Mouse (Mus musculus) left cerebral cortex, postnatal 10 days (tissue): ENCODE measurements around the gene Fgf14. TPM values are rescaled to one million over a fixed set of nuclear protein-coding genes. Genes with fewer than 3 reads are reported as not detected.
"Not testable (repeated sequence)": the region's sequence is repeated elsewhere in the genome, so short reads cannot be mapped to it uniquely, and the experiment has no call there.

ENCODE experiments used
- DNase-seq, 2 experiments: peaks; one replicate each; pipeline ENCODE4 v3.0.0; 2021 to 2022; ENCODE audit warnings: low spot score in 2 of 2, mixed read lengths in 1 of 2; ENCODE audit errors: extremely low spot score in 1 of 2
- intact Hi-C: fragments of 180-260 bp; cut with DNase I; formaldehyde crosslinking; loops from one replicate; pipeline ENCODE4 v1.15.1; 2025
- total RNA-seq, 2 experiments: library from RNA; stranded (reverse); gene quantifications; 2 replicates each; pipeline ENCODE4 v1.2.3; 2021

The Fgf14 gene
- total RNA-seq: 10 to 100 TPM; 50.3 TPM

- DNase-seq: no peak
- intact Hi-C loops: loop anchor here (10.0 kb wide), 1 partner anchor 262 kb away; no protein-coding TSS in a partner anchor
Observed at GRCm38 (mm10) chr14:124676506-124677177, at the start of gene Fgf14. Fgf14 (minus strand) TSS chr14:124677127.

DNA sequence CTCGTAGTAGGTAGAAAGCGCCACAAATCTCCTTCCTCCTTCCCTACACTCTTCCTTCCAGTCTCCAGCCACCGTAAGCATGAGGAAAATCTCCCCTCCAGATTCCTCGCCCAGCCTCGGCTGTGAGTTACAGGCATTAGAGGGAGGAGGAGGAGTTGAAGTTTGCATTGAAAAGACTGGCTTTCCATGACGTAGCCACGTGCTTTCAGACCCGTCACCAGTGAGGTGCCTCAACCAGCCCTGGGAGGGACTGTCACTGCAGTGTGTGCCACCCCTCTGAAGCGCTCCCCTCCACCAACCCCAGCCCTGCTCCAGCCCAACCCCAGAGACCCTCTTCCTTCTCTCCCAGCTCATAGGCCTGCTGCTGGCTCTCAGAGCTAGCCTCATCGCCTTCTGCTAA lies 452 bp upstream of the Fgf14 start:
- peak; percentile 72 to 78 for DNase-seq
- intact Hi-C loops: loop anchor here (10.0 kb wide), 1 partner anchor 263 kb away; no protein-coding TSS in a partner anchor

GRCm38 (mm10) chr14:124675654-124676505 lies 1.0 kb downstream of the Fgf14 start:
- intact Hi-C loops: loop anchor here (10.0 kb wide), 1 partner anchor 261 kb away; no protein-coding TSS in a partner anchor
- peak; percentile 18 to 39 for DNase-seq

DNA sequence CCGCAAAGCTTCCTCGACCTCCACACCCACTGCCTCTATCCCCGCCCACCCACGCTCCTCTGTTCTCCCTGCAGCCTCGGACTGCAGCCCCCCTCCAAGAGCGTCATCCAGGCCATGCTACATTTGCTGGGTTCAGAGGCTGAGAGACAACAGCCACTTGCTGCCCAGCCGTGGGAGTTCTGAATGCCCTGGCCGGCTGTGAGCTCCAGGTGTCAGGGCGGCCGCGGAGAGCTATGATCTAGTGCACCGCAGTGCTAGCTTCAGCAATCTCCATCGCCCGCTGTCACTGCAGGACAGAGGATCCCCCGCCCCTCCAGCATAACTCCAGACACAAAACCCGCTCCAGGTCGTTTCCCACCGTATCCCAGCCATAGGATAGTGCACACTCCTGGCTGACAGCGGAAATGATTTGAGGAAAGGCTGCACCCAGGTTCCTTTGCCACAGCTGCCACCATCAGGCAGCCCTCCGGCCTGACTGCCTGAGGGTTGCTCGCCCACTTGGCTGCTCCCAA lies 1.7 kb downstream of the Fgf14 start:
- intact Hi-C loops: loop anchor here (10.0 kb wide), 1 partner anchor 260 kb away; no protein-coding TSS in a partner anchor
- peak; percentile 11 to 31 for DNase-seq

GRCm38 (mm10) chr14:124674536-124675141 lies 2.3 kb downstream of the Fgf14 start:
- DNase-seq: no peak
- intact Hi-C loops: loop anchor here (10.0 kb wide), 1 partner anchor 260 kb away; no protein-coding TSS in a partner anchor

- intact Hi-C loops: loop anchor here (10.0 kb wide), 1 partner anchor 255 kb away; no protein-coding TSS in a partner anchor
- peak; percentile 49 to 62 for DNase-seq
Observed at GRCm38 (mm10) chr14:124669739-124670138, 7.2 kb downstream of the Fgf14 start.

DNA sequence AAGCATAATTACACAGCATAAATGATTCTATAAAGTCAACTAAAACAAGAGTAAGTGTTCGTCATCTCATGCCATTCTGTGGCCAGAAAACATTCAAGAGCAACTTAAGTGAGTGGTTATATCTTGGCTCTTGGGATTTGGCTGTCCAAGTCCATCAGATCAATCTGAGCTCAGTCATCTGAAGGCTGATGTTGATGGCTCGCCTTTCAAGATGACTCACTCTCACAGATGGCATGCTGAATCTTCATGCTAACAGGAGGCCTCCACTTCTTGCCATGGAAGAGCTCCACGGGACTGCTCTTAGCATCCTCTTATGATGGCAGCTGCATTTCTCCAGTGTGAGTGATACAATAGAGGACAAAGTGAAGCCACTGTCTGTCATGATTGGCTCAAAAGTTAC lies 34.1 kb downstream of the Fgf14 start:
- intact Hi-C loops: no loop called here
- no peak for DNase-seq

DNA sequence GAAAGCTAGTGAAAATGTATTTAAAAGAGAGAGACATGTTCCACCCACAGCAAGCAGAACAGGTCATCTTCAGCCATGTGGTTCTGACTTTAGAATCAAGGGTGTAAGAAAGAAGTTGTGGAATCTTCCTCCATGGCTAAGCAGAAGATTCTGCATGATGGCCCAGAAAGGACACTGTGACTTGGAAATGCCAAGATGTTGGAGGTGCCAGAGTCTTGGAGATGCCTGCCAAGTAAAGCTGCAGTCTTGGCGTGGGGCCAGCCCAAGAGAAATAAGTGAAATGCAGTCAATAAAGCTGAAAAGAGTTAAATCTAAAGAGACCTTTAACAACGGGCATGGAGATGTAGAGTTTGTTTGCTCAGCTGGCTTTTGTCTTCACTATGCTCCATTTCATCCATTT lies 42.0 kb downstream of the Fgf14 start:
- intact Hi-C loops: no loop called here
- peak; percentile 9 to 34 for DNase-seq

- DNase-seq: no peak
- intact Hi-C loops: no loop called here
Observed at GRCm38 (mm10) chr14:124613473-124613872, 63.5 kb downstream of the Fgf14 start.

- DNase-seq: peak in 1 of 2 experiments; percentile 31
- intact Hi-C loops: no loop called here
Observed at GRCm38 (mm10) chr14:124606036-124606711, 70.8 kb downstream of the Fgf14 start.

DNA sequence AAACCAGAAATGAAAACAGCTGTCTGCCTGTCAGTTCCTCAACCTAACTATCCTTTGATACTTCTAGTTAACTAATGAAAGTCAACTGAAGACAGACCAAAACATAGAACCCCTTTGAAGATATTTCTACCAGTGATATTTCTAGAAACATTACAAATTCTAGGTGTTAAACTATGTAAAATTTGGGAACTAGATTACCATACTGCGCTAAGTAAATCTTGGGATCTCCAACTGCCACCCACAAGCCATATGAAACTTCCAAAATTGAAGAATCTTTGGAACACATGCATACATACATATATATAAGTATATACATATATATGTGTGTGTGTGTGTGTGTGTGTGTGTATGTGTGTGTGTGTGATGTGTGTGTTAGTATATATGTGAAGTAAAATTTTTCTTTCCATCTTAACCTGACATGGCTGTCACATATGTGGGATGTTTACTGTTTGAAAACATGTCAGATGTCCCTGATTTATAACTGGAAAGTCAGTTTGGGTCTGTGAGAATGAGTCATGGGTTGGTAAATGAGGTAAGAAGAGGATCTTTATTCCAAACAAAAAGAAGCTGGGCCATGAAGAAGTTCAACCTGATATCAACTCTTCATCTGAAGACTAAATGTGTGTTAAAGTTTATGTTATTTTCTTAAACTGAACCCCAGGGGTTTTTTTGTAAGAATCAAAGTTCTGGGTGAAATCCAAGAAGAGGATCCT lies 71.7 kb downstream of the Fgf14 start:
- DNase-seq: peak in 1 of 2 experiments; percentile 12
- intact Hi-C loops: no loop called here

DNA sequence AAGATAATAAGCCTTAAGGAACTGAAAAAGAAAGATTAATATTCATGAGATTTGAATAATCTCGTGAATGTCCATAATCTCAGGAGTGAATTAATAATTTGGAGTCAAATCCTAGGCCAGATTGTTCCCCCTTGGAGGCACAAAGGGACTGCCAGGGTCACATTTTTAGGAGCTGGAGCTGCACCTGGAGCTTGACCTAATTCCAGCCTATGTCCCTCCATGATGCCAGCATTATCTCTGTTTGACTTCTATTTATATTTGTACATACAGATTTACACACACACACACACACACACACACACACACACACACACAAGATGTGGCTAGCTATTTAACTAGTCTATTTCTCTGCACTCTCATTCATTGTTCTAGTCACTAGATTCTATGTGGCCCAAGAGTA lies 100.4 kb downstream of the Fgf14 start:
- intact Hi-C loops: no loop called here
- no peak for DNase-seq

GRCm38 (mm10) chr14:124575130-124575885 lies 101.6 kb downstream of the Fgf14 start:
- no peak for DNase-seq

DNA sequence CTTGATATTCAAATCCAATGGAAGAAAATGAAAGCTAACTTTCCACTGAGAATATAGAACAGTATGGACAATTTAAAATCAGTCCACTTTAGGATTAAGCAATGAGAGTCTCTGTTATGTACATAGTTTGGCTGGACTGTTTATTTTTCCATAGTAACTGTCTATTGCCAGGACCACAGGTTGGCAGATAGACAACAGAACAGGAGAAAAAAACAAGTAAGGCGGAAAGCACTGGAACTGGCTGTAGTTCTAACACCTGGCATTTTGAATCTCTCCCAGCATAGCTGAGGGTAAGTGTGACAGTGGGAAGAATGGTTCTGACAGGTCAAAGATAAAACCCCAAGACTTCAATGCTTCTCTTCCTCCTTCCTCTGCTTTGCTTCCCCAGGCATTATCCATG lies 110.5 kb downstream of the Fgf14 start:
- intact Hi-C loops: no loop called here
- no peak for DNase-seq

More at GRCm38 (mm10) chr14:124575130-124575885, 101.6 kb downstream of the Fgf14 start:
- intact Hi-C loops: no loop called here

DNA sequence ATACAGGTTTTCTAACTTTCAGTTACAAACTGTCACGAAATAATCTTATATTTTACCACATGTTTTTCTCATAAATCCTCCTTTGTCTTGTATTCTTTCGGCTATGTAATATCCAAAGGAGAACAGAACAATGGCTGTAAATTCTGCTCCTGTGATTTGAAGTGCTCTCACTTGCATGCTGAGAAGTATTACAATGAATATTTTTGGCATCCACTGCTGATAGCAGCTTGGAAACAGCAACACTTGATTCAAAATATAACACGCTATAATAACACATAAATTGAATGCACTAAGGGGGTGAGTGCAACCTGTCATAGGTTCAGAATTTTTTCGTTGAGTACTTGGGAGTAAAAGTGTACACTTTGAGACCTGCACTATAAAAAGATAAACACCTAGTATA lies 115.4 kb downstream of the Fgf14 start:
- intact Hi-C loops: no loop called here
- no peak for DNase-seq

DNA sequence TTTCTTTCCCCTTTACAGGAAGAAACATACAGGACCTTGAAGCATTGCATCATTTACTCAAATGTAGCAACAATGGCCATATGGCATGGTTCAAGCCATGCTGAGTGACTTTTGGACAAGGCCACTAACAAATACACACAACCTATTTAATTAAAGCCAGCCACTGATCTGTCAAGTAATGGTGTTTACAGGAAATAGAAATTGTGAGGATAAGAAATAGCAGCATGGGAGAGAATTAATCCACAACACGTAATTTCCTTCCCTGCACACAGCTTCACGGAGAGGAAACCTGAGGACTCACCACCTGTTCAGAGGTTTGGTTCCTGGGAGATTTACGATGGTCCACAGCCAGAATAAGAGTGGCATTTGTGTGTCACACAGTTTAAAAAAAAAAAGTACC lies 140.8 kb downstream of the Fgf14 start:
- intact Hi-C loops: no loop called here
- no peak for DNase-seq

DNA sequence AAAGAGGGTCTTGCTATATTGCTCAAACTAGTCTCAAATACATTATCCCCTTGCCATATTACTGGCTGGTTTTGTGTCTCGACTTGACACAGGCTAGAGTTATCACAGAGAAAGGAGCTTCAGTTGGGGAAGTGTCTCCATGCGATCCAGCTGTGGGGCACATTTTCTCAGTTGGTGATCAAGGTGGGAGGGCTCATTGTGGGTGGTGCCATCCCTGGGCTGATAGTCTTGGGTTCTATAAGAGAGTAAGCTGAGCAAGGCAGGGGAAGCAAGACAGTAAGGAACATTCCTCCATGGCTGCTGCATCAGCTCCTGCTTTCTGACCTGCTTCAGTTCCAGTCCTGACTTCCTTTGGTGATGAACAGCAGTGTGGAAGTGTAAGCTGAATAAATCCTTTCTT lies 141.6 kb downstream of the Fgf14 start:
- DNase-seq, intact Hi-C loops: not testable (repeated sequence)
